Mouse (Mus musculus) liver, postnatal 0 days (tissue): ENCODE measurements around the gene Foxn3.

ENCODE experiments used
- CTCF ChIP-seq: sonication (generic); IDR thresholded peaks from 2 replicates; pipeline ENCODE4 v1.5.1; 2016; ENCODE audit warnings: antibody characterized with exemption, low read depth
- EP300 ChIP-seq: IDR thresholded peaks from 2 replicates; pipeline ENCODE4 v1.6.1; 2016; ENCODE audit warnings: antibody characterized with exemption, low read depth, mild to moderate bottlenecking

GRCm38 (mm10) chr12:99169925-99170324 is 393.5 kb downstream of the Foxn3 start:
- TF ChIP-seq CTCF (no peak), EP300 (no peak)
